ENCODE assay signal across 8 mouse cellular contexts in the genomic region with DNA sequence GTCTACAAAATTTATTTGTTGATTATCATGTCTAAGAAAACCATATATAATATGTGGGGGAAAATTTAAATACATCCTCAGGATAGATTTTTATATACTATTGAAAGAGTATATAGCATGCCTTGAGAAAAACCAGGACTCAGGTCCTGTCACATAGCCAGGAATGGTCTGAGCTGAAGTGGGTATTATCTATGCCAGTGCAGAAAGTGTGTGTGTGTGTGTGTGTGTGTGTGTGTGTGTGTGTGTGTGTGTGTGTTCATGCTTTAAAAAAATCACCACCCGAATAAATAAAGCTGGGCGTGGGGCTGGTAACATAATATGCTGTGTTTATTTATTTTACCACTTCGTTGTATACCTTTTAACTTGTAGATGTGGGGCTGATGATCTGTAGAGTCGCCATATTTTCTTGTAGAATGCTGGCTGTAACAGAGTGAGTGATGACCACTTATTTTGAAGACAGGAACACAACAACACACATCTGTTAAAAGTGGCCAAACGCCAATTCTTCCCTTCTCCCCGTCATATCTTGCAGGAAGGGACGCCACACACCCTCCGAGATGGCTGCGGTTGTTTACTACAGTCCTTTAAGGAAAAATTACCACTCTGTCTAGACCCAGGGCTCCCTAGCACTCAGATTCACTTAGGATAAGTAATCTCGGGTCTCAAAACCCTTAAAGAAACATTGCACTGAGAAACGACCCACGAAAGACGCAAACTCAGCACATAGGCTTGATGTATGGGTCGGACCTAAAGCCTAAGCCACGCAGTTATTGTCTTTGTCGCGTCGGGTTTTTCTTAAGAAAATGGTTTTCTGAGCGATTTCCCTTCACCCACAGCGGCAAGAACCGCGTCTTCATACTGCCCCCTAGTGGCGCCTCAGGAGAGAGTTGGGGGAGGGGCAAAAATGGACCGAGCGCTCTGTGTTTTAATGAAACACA.
DNase-seq lines count a peak whose midpoint lies in the region; ATAC-seq lines count a peak whose summit lies in the region.

No protein-coding gene starts in this region.

- peak; percentile 88 for ATAC-seq in inflammation-experienced regulatory T-cells, adult 6 months
- ATAC-seq in megakaryocyte progenitor cell, adult 5-6 weeks (replicated peaks; ENCODE audit: poor library complexity) = peak; percentile 91

- peak; percentile 82 to 85 for DNase-seq in adrenal gland, adult 18-20 months (ENCODE audit: low spot score in 2 of 2)
- peak; percentile 93 for DNase-seq in embryo, embryonic 10.5 days (ENCODE audit: low spot score)
- peak; percentile 69 for DNase-seq in gastrocnemius, postnatal 14 days
- DNase-seq in left cerebral cortex, postnatal 10 days (ENCODE audit: extremely low spot score in 1 of 2, low spot score in 2 of 2) = peak; percentile 81 to 83
- DNase-seq in right cerebral cortex, postnatal 10 days (ENCODE audit: low spot score in 2 of 2) = peak; percentile 86 to 89
- DNase-seq in urinary bladder, postnatal 14 days (ENCODE audit: low spot score) = peak; percentile 80

- intact Hi-C loops in gastrocnemius, postnatal 14 days (cut with DNase I; ENCODE audit: low total_unique reads) = no loop called here
- intact Hi-C loops in left cerebral cortex, postnatal 10 days (cut with DNase I) = loop anchor here (5.0 to 10.0 kb wide), 7 partner anchors 66 to 921 kb away; partner anchors contain the start of genes 4930426L09Rik, Pip4k2a and Spag6

Comparison
In these comparisons a context has a peak if more than half of its experiments do, and no peak if none do; other contexts are left out.
1. Peak in every context shown above with its lines: DNase-seq and ATAC-seq.